Mouse (Mus musculus): Measurements from ENCODE around the gene Lef1. TPM values are rescaled to one million over a fixed set of nuclear protein-coding genes. Genes with fewer than 3 reads are reported as not detected.

The Lef1 gene
- polyA plus RNA-seq (2015; fragmentation: Illumina TruSeq; extraction: RNeasy Lipid Tissue Mini Kit (QIAGEN cat#74804); ENCODE audit: low read depth, low replicate concordance), result 8.9 TPM

GRCm38 (mm10) chr3:131110191-131111150, at the start of gene Lef1:
TSS of gene Lef1 (plus strand) at chr3:131110471.

GRCm38 (mm10) chr3:131271559-131272373, 161.5 kb downstream of the Lef1 start, which contains the start of gene Hadh:
TSS of gene Hadh (minus strand) at chr3:131272101.

Other genes starting within 250 kb of the Lef1 start
- 40.2 TPM for gene Hadh, start 161.6 kb downstream of the Lef1 start, polyA plus RNA-seq (2015; fragmentation: Illumina TruSeq; extraction: RNeasy Lipid Tissue Mini Kit (QIAGEN cat#74804); ENCODE audit: low read depth, low replicate concordance)
- gene Cyp2u1, start 192.8 kb downstream of the Lef1 start, polyA plus RNA-seq (2015; fragmentation: Illumina TruSeq; extraction: RNeasy Lipid Tissue Mini Kit (QIAGEN cat#74804); ENCODE audit: low read depth, low replicate concordance), result 7.4 TPM

Data from brain, adult 10 weeks (tissue).